Mouse (Mus musculus) adrenal gland (tissue): ENCODE data around the gene Brpf3.

Experiments used
- intact Hi-C: fragments of 180-260 bp; cut with DNase I; formaldehyde crosslinking; loops from one replicate; pipeline ENCODE4 v1.15.1; 2025

The Brpf3 gene

DNA sequence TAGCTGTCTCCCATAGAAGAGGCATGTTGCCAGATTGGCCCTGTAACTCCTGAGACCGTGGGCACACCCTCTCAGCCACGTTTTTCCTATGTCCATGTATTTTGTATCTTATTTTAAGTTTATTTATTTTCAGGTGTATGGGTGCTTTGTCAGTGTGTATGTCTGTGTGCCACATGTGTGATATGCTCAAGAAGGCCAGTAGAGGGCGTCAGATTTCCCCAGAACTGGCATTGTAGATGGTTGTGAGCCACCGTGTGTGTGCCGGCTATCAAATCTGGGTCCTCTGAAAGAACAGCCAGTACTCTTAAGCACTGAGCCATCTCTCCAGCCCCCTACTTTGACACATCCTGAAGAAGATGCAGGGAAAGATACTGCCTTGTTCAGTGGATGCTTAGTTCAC is 69.5 kb downstream of the Brpf3 start:
- intact Hi-C loops: no loop called here

DNA sequence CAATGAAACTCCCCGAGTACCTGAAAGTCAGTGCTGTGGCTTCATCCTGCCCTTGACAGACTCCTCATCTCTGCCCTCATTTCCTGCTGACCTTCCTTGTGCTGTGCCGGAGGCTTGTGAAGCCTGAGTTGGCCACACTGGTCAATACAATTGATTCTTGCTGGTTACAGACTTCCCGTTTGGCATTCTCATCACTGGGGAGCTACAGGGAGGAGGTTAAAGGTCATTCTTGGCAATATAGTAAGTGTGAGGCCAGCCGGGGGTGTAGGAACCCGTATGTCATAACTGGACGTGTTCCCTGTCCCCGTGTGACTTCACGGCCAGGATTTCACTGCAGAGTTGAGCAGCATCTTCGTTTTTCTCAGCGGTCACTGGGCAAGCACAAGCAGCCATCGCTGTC is 70.9 kb downstream of the Brpf3 start:
- intact Hi-C loops: no loop called here

DNA sequence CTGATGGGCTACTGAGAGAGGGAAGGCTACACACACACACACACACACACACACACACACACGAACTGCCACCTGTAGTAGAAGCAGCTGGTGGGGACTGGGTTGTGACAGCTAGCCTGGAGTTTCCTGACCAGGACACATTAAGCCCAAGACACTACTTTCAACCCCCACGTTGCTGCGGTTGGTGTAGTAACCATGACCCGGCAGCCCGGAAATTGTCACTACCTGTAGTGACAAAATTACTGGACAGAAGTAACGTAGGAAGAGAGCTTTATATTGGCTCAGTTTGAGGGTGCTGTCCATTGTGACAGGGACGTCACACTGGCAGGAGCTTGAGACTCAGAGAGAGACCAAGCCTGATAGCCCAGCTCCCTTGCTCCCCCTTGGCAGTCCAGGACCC is 71.4 kb downstream of the Brpf3 start:
- intact Hi-C loops: no loop called here

DNA sequence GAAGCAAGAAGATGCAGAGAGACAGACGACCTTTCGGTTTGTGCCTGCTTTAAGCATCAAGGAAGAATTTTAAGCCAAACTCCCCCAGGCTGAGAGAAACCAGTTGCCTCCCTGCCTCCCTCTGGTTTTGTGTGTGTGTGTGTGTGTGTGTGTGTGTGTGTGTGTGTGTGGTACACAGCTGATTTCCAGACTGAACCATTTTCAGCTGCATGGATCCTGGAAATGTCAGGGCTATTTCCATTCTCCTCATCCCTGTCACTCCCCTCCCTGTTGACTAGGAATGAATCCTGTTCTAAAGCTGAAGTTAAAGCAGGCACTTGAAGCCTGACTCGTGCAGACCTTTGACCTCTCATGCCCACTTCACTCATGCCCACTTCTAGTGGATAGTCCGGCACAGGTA is 73.3 kb downstream of the Brpf3 start:
- intact Hi-C loops: no loop called here

DNA sequence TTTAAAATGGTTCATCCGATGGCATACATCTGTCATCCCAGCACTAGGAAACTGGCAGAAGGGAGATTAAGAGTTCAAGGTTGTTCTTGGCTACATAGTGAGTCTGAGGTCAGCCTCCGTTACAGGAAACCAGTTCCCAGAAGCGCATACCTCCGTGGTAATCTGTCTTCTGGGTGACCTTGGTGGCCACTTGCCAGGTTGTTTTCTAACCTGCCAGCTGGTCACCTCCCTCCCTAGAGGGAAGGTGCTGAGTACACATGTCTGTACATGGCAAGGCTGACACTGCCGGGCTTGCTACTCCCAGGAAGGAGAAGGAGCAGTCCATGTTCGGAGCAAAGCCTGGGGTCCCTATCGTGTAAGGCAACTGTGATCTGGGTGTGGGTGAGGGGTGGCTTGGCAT is 73.9 kb downstream of the Brpf3 start:
- intact Hi-C loops: no loop called here

DNA sequence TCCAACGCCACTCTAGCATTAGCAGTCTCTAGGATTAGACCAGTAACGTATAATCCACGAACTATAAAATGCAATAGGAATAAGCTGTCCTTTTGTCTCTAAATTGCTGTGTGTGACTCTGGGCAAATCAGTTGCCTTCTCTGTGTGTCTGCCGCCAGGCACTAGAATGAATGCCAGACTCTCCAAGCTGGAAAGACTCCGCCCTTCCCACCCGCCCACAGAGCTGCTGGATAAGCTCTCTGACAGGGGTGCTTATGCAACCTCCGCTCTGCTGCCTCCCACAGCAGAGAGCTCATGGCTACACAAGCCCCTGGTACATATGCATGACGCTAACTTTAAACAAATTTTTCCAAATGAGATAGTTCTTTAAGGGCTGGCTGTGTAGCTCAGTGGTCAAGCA is 74.4 kb downstream of the Brpf3 start:
- intact Hi-C loops: no loop called here

DNA sequence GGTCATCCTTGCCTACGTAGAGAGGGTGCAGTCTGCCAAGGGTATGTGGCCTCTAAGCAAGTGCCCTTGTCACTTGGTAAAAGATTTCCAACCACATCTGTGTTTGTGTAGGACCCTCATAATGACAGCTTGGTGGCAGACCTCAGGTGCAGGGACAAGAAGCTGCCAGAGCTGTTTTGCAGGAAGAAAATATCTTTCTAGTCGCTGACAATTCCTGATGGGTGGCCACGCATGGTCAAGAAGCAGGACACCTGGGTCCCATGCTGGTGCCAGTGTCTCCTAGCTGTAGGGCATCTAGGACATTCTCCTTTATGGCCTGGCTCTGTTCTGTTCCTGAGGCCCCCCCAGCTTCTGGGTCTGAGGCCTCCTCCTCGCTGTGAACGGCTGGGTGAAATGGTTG is 75.4 kb downstream of the Brpf3 start:
- intact Hi-C loops: no loop called here

DNA sequence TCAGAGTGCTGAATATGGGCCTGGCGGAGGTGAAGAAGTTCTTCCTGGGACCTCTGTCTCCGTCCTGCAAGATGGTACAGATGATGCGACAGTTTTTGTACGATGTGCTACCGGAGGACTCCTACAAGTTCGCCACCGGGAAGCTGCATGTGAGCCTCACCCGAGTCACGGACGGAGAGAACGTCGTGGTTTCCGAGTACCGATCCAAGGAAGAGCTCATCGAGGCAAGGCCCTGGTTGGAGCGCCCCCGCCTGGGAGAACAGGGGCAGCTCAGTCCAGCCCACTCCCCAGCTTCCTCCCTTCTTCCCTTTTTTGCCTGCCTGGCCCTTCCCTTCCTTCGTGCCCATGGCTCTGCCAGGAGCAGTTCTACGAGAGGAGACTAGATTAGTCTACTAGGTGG is 75.9 kb downstream of the Brpf3 start:
- intact Hi-C loops: no loop called here

DNA sequence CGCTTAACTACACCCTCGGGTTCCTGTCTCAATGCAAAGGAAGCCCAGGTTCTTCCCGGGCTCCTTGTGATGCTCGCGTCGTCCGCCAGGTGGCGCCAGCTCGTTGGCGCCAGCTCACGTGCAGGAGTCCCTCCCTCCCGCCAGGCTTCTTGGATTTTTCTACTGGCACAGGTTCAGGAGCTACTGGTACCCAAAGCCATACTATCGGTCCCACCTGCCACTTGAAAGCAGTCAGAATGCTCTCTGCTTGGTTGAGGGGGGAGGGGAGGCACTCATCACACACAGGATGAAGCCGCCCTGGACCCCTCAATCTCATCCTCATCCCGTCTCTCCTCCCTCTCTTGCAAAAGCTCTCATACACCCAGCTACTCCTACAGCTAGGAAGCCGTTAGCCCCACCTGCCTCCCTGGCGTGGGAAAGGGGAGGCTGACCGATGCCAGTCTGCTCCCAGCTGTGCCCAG is 79.1 kb downstream of the Brpf3 start:
- intact Hi-C loops: loop anchor here (5.0 kb wide), 1 partner anchor 47 kb away; no protein-coding TSS in a partner anchor

DNA sequence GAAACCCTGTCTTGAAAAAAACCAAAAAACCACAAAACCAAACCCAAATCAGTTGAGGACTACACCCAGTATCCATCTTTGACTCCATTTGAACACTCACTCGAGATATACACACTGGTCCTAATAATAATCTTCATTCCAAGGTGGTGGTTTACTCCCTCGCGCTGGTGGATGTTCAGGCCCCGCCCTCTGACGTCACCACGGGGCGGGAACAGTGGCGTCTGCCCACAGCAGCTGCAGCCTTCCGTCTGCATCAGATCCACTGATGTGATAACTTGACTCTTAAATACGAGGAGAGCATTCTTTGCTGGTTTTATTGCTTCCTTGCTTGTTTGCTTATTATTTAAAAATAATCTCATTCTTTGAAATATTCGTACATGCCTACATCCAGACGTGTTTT is 81.4 kb downstream of the Brpf3 start:
- intact Hi-C loops: loop anchor here (5.0 kb wide), 1 partner anchor 45 kb away; no protein-coding TSS in a partner anchor

DNA sequence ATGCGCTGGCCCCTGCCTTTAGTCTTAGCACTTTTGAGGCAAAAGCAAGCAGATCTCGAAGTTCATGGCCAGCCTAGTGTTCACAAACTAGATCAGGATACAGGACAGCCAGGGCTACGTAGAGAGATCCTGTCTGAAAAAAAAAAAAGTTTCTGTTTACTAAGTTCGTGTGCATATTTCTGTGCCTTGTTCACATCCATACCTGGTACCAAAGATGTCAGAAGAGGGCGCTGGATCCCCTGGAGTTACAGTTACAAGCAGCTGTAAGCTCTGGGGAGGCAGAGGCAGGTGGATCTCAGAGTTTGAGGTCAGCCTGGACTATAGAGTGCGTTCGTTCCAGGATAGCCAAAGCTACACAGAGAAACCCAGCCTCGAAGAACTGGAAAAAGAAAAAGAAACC is 81.9 kb downstream of the Brpf3 start:
- intact Hi-C loops: loop anchor here (5.0 kb wide), 1 partner anchor 44 kb away; no protein-coding TSS in a partner anchor

DNA sequence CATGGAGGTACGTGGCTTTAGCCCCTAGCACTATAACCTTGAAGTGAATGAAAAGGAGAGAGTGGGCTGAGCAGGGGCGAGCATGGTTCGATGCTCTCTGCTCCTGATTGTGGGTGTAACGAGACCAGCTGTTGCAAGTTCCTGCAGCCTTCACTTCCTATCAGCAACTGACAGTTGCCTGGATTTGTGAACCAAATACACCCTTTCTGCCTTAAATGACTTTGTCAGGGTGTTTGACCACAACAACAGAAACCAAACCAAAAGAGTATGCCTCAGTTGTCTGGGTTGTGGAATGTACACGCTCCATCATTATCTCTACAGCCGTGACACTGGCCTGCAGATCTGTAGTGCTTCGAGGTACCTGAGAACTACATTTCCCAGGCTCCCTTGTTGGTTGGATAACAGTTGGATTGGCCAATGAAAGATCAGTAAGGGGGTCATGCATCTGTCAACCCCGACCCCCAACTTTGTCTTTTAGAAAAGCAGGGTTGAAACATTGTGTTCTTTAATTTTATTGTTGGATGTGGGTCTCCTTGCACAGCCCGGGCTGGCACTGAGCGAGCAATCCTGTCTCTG is 83.1 kb downstream of the Brpf3 start:
- intact Hi-C loops: loop anchor here (5.0 kb wide), 1 partner anchor 43 kb away; no protein-coding TSS in a partner anchor

DNA sequence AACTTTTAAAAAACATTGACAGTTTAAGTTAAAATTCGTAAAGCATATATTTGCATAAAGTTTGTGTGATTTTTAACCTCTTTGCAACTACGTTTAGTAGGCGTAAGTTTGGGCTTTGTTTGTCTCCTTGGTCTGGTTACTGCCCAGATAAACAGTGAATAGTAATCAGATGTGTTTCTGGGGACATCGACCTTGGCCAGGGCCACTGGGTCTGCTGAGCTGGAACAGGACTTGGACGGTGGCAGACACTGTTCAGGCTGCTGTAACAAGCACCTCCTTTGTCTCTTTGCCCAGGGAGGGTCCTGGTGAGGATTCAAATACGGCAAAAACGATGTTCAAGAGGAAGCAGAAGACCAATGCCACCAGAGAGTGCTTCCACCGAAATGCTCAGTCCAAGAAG is 84.3 kb downstream of the Brpf3 start:
- intact Hi-C loops: no loop called here

DNA sequence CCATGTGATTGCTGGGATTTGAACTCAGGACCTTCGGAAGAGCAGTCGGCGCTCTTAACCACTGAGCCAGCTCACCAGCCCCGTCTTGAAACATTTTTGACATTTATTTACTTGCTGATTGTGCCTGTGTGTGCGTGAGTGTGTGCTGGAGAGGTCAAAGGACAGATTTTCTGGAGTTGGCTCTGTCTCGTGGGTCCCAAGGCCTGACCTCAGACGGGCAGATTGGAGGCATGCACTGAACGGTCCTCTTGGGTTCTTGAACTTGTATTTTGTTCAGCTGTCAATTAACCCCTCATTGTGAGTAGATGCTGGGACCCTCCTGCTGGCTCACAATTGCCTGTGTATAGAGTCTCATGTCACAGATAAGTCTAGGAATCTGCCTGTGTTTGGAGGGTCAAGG is 85.4 kb downstream of the Brpf3 start:
- intact Hi-C loops: no loop called here
